Mouse (Mus musculus): Measurements from ENCODE around the gene Fam181b. TPM values are rescaled to one million over a fixed set of nuclear protein-coding genes. Genes with fewer than 3 reads are reported as not detected.
A peak's percentile ranks its signal among the peaks of the same experiment; 100 is the strongest.

Fam181b gene
- polyA plus RNA-seq (2016; fragmentation: Nextera tagmentation; extraction: Ambion mirVana) = 76.3 and 79.6 TPM in 2 replicates

GRCm38 (mm10) chr7:93079785-93080730 lies at the start of gene Fam181b:
TSS of gene Fam181b (plus strand) at chr7:93079865.
- peak within 1 kb of the TSS; percentile 74 for H3K27ac ChIP-seq
- peak within 1 kb of the TSS; percentile 94 for H3K9ac ChIP-seq
- H3K4me2 ChIP-seq (replicated peaks) = peak within 1 kb of the TSS; percentile 57
- peaks cover 31% of the 10 kb centered on the region for H3K4me1 ChIP-seq
- peak within 1 kb of the TSS; percentile 91 for H3K4me3 ChIP-seq
- no peaks in the 10 kb centered on the region for H3K27me3 ChIP-seq (replicated peaks)
- no peaks in the 10 kb centered on the region for H3K9me3 ChIP-seq
- under 1% methylated on average over 96 of the region's 96 CpGs for WGBS
- H3K36me3 ChIP-seq = no peaks in the 10 kb centered on the region
- ATAC-seq (ENCODE audit: low FRiP score, low read depth) = peak; percentile 96

GRCm38 (mm10) chr7:93037763-93038471 lies 41.7 kb upstream of the Fam181b start:
- H3K4me3 ChIP-seq = no peak overlapping the region
- no peak overlapping the region for H3K9ac ChIP-seq
- no peaks in the 10 kb centered on the region for H3K36me3 ChIP-seq
- H3K4me1 ChIP-seq = peaks cover 9% of the 10 kb centered on the region; the same call in 1 of the 2 replicates
- ATAC-seq (ENCODE audit: low FRiP score, low read depth) = peak; percentile 92
- no peaks in the 10 kb centered on the region for H3K9me3 ChIP-seq
- H3K27ac ChIP-seq = peak overlapping the region; percentile 26; the same call in 1 of the 2 replicates
- no peaks in the 10 kb centered on the region for H3K27me3 ChIP-seq (replicated peaks)
- 13% methylated on average over 5 of the region's 5 CpGs for WGBS
- H3K4me2 ChIP-seq (replicated peaks) = no peak overlapping the region

GRCm38 (mm10) chr7:93038472-93038828 lies 41.2 kb upstream of the Fam181b start:
- peak overlapping the region; percentile 26; the same call in 1 of the 2 replicates for H3K27ac ChIP-seq
- no peaks in the 10 kb centered on the region for H3K36me3 ChIP-seq
- H3K4me2 ChIP-seq (replicated peaks) = no peak overlapping the region
- H3K27me3 ChIP-seq (replicated peaks) = no peaks in the 10 kb centered on the region
- WGBS = 15% methylated on average over 1 of the region's 1 CpGs
- no peak overlapping the region for H3K4me3 ChIP-seq
- peak; percentile 61 for ATAC-seq (ENCODE audit: low FRiP score, low read depth)
- H3K9me3 ChIP-seq = no peaks in the 10 kb centered on the region
- peaks cover 9% of the 10 kb centered on the region; the same call in 1 of the 2 replicates for H3K4me1 ChIP-seq
- no peak overlapping the region for H3K9ac ChIP-seq

GRCm38 (mm10) chr7:93039542-93039941 lies 40.1 kb upstream of the Fam181b start:
- no peaks in the 10 kb centered on the region for H3K27me3 ChIP-seq (replicated peaks)
- no peaks in the 10 kb centered on the region for H3K9me3 ChIP-seq
- H3K9ac ChIP-seq = no peak overlapping the region
- H3K27ac ChIP-seq = no peak overlapping the region
- no peak overlapping the region for H3K4me2 ChIP-seq (replicated peaks)
- no peak for ATAC-seq (ENCODE audit: low FRiP score, low read depth)
- no peak overlapping the region for H3K4me3 ChIP-seq
- WGBS = 89% methylated on average over 3 of the region's 3 CpGs
- peaks cover 9% of the 10 kb centered on the region; the same call in 1 of the 2 replicates for H3K4me1 ChIP-seq
- no peaks in the 10 kb centered on the region for H3K36me3 ChIP-seq

GRCm38 (mm10) chr7:93044359-93044758 lies 35.3 kb upstream of the Fam181b start:
- H3K9ac ChIP-seq = no peak overlapping the region
- no peaks in the 10 kb centered on the region for H3K27me3 ChIP-seq (replicated peaks)
- H3K4me1 ChIP-seq = no peaks in the 10 kb centered on the region
- H3K4me2 ChIP-seq (replicated peaks) = no peak overlapping the region
- H3K27ac ChIP-seq = no peak overlapping the region
- no peaks in the 10 kb centered on the region for H3K9me3 ChIP-seq
- no peak overlapping the region for H3K4me3 ChIP-seq
- ATAC-seq (ENCODE audit: low FRiP score, low read depth) = no peak
- no peaks in the 10 kb centered on the region for H3K36me3 ChIP-seq
- WGBS = 71% methylated on average over 3 of the region's 3 CpGs

- Histone ChIP-seq H3K4me3 (no peak overlapping the region), H3K4me2 (replicated peaks) (no peak overlapping the region), H3K36me3 (no peaks in the 10 kb centered on the region), H3K4me1 (no peaks in the 10 kb centered on the region), H3K9ac (no peak overlapping the region), H3K9me3 (no peaks in the 10 kb centered on the region), H3K27ac (no peak overlapping the region), H3K27me3 (replicated peaks) (no peaks in the 10 kb centered on the region)
- 90% methylated on average over 1 of the region's 1 CpGs for WGBS
- ATAC-seq (ENCODE audit: low FRiP score, low read depth) = no peak
These were observed 34.9 kb upstream of the Fam181b start for GRCm38 (mm10) chr7:93044788-93045187.

- H3K4me1 ChIP-seq = peaks cover 21% of the 10 kb centered on the region
- ATAC-seq (ENCODE audit: low FRiP score, low read depth) = no peak; the same call in 1 of the 2 replicates
- no peak overlapping the region for H3K4me3 ChIP-seq
- H3K27ac ChIP-seq = no peak overlapping the region
- H3K36me3 ChIP-seq = no peaks in the 10 kb centered on the region
- no peak overlapping the region for H3K4me2 ChIP-seq (replicated peaks)
- no peak overlapping the region for H3K9ac ChIP-seq
- H3K27me3 ChIP-seq (replicated peaks) = no peaks in the 10 kb centered on the region
- H3K9me3 ChIP-seq = 0 out of 2 replicates have a peak, but pooled peaks cover 5% of the 10 kb centered on the region
These were observed 18.8 kb upstream of the Fam181b start for GRCm38 (mm10) chr7:93060831-93061230.

GRCm38 (mm10) chr7:93061747-93062146 lies 17.9 kb upstream of the Fam181b start:
- Histone ChIP-seq H3K4me2 (replicated peaks) (peak overlapping the region; percentile 36), H3K36me3 (no peaks in the 10 kb centered on the region), H3K4me3 (no peak overlapping the region), H3K27me3 (replicated peaks) (no peaks in the 10 kb centered on the region), H3K4me1 (peaks cover 21% of the 10 kb centered on the region), H3K9ac (no peak overlapping the region), H3K9me3 (0 out of 2 replicates have a peak, but pooled peaks cover 5% of the 10 kb centered on the region), H3K27ac (no peak overlapping the region; the same call in 1 of the 2 replicates)
- peak; percentile 73; the same call in 1 of the 2 replicates for ATAC-seq (ENCODE audit: low FRiP score, low read depth)
- WGBS = 21% methylated on average over 3 of the region's 3 CpGs

GRCm38 (mm10) chr7:93062189-93062588 lies 17.5 kb upstream of the Fam181b start:
- peak; percentile 94 for ATAC-seq (ENCODE audit: low FRiP score, low read depth)
- H3K9me3 ChIP-seq = 0 out of 2 replicates have a peak, but pooled peaks cover 5% of the 10 kb centered on the region
- no peaks in the 10 kb centered on the region for H3K27me3 ChIP-seq (replicated peaks)
- peak overlapping the region; percentile 36 for H3K4me2 ChIP-seq (replicated peaks)
- H3K27ac ChIP-seq = peak overlapping the region; percentile 46; the same call in 1 of the 2 replicates
- no peaks in the 10 kb centered on the region for H3K36me3 ChIP-seq
- H3K4me1 ChIP-seq = peaks cover 21% of the 10 kb centered on the region
- no peak overlapping the region for H3K4me3 ChIP-seq
- 8% methylated on average over 6 of the region's 6 CpGs for WGBS
- H3K9ac ChIP-seq = no peak overlapping the region

- H3K4me3 ChIP-seq = no peak overlapping the region
- H3K9ac ChIP-seq = no peak overlapping the region
- no peak overlapping the region for H3K4me2 ChIP-seq (replicated peaks)
- H3K4me1 ChIP-seq = peaks cover 8% of the 10 kb centered on the region
- H3K27me3 ChIP-seq (replicated peaks) = no peaks in the 10 kb centered on the region
- no peaks in the 10 kb centered on the region for H3K36me3 ChIP-seq
- 0 out of 2 replicates have a peak, but pooled peaks cover 5% of the 10 kb centered on the region for H3K9me3 ChIP-seq
- ATAC-seq (ENCODE audit: low FRiP score, low read depth) = no peak
- WGBS = 66% methylated on average over 7 of the region's 7 CpGs
- no peak overlapping the region for H3K27ac ChIP-seq
These were observed 12.1 kb upstream of the Fam181b start for GRCm38 (mm10) chr7:93067464-93068015.

GRCm38 (mm10) chr7:93076435-93076960 lies 3.2 kb upstream of the Fam181b start:
- H3K9me3 ChIP-seq = no peaks in the 10 kb centered on the region
- H3K4me2 ChIP-seq (replicated peaks) = no peak overlapping the region
- no peaks in the 10 kb centered on the region for H3K36me3 ChIP-seq
- H3K4me1 ChIP-seq = peaks cover 13% of the 10 kb centered on the region; the same call in 1 of the 2 replicates
- H3K27ac ChIP-seq = no peak overlapping the region
- no peaks in the 10 kb centered on the region for H3K27me3 ChIP-seq (replicated peaks)
- no peak overlapping the region for H3K4me3 ChIP-seq
- no peak for ATAC-seq (ENCODE audit: low FRiP score, low read depth)
- WGBS = 12% methylated on average over 6 of the region's 6 CpGs
- H3K9ac ChIP-seq = no peak overlapping the region
